Mouse (Mus musculus) midbrain, embryonic 15.5 days (tissue): Measurements from ENCODE around the gene Inpp5e. TPM values are rescaled to one million over a fixed set of nuclear protein-coding genes. Genes with fewer than 3 reads are reported as not detected.
"Not testable (repeated sequence)": the region's sequence is repeated elsewhere in the genome, so short reads cannot be mapped to it uniquely, and the experiment has no call there.

Source experiments
- ATAC-seq: fragments of 200-750 bp; cut with Nextera tagmentation; replicated peaks from 2 replicates; pipeline ENCODE4 v1.8.0; 2017; ENCODE audit warnings: moderate TSS enrichment
- H3K27ac ChIP-seq: fragments of 300-500 bp; sonication (generic); 2 replicates; pipeline ENCODE4 v1.5.1; 2015; ENCODE audit warnings: mild to moderate bottlenecking, inconsistent platforms
- H3K27me3 ChIP-seq: fragments of 300-500 bp; sonication (generic); replicated peaks from 2 replicates; pipeline ENCODE4 v1.6.1; 2015; ENCODE audit warnings: inconsistent platforms
- H3K36me3 ChIP-seq: fragments of 300-500 bp; sonication (generic); replicated peaks from 2 replicates; pipeline ENCODE4 v1.6.1; 2015; ENCODE audit warnings: inconsistent platforms
- H3K4me1 ChIP-seq: fragments of 300-500 bp; sonication (generic); 2 replicates; pipeline ENCODE4 v1.6.1; 2015; ENCODE audit warnings: inconsistent platforms
- H3K4me2 ChIP-seq: fragments of 300-500 bp; sonication (generic); 2 replicates; pipeline ENCODE4 v1.6.1; 2015; ENCODE audit warnings: inconsistent platforms, mild to moderate bottlenecking, moderate library complexity
- H3K4me3 ChIP-seq: fragments of 300-500 bp; sonication (generic); 2 replicates; pipeline ENCODE4 v1.5.1; 2015; ENCODE audit warnings: mild to moderate bottlenecking, inconsistent platforms
- H3K9ac ChIP-seq: fragments of 300-500 bp; sonication (generic); 2 replicates; pipeline ENCODE4 v1.6.1; 2015; ENCODE audit warnings: mild to moderate bottlenecking, inconsistent platforms
- H3K9me3 ChIP-seq: fragments of 300-500 bp; sonication (generic); 2 replicates; pipeline ENCODE4 v1.6.1; 2016; ENCODE audit warnings: inconsistent platforms
- WGBS: fragments of 180-500 bp; shearing (Covaris S2); methylation state at CpG from one replicate; pipeline ENCODE4 v1.1.7; 2015; ENCODE audit warnings: mixed read lengths; 5-methylcytosine and 5-hydroxymethylcytosine counted together
- polyA plus RNA-seq: library from polyadenylated mRNA; unstranded; fragments of >200 nt; fragmentation: Nextera tagmentation; extraction: Ambion mirVana; gene quantifications from 2 replicates; pipeline ENCODE4 v1.2.1, GENCODE M21; 2015

The Inpp5e gene
- polyA plus RNA-seq, 1 experiment from 2014 or later, result 28.6 TPM

DNA sequence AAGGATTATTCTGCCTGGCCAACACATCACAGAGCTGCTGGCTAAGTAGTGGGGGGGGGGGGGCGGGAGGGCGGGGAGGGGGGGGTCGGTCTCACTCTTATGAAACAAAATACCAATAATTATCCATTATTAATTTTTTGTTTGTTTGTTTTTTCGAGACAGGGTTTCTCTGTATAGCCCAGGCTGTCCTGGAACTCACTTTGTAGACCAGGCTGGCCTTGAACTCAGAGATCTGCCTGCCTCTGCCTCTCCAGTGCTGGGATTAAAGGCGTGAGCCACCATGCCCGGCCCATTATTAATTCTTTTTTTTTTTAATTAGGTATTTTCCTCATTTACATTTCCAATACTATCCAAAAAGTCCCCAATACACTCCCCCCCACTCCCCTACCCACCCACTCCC lies 28.1 kb downstream of the Inpp5e start:
- WGBS, result 32% methylated on average over 6 of the region's 6 CpGs
- peak overlapping the region; percentile 99 for H3K4me2 ChIP-seq
- ATAC-seq, result peak; percentile 48
- peak overlapping the region; percentile 84 for H3K9ac ChIP-seq
- peak overlapping the region; percentile 64 for H3K27ac ChIP-seq
- H3K4me1 ChIP-seq, result peaks cover 23% of the 10 kb centered on the region
- peaks cover 56% of the 10 kb centered on the region for H3K36me3 ChIP-seq
- H3K4me3 ChIP-seq, result peak overlapping the region; percentile 87
- H3K9me3 ChIP-seq, H3K27me3 ChIP-seq: not testable (repeated sequence)

DNA sequence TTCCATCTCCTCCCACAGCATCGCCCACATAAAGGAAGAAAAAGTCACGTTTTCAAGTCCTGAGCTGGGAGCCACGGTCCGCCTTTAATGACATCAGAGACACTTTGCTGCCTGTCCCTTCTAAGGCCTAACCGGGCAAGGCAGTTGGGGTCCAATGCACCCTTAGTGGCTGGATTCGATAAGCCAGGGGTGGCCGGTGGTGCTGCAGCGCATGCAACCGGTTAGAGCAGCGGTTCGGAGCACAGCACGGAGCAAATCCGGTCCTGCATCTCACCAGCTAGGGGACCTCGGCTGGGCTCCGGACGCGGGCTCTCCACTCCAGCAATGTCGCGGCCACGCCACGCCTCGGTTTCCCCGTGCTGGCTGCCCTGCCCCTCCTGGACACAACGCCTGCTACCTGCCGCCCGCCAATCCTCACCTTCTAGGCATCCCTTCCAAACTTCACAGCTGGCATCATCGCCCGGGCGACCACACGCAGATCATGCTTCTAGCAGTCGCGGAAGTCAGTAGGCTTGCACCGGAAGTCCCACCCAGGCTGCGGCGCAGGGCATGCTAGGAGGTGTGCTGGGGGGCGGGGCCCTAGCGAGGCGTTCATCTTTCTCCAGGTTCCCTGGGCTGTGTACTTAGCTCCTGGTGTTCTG lies 28.8 kb downstream of the Inpp5e start, which contains the start of gene Snapc4:
Gene Snapc4, minus strand, starts transcription at position 523 of the 641 bp plus-strand sequence.
- H3K4me1 ChIP-seq, result peaks cover 23% of the 10 kb centered on the region
- H3K4me3 ChIP-seq, result peak within 1 kb of the TSS; percentile 87
- peak; percentile 98 for ATAC-seq
- peak within 1 kb of the TSS; percentile 84 for H3K9ac ChIP-seq
- peak within 1 kb of the TSS; percentile 99 for H3K4me2 ChIP-seq
- WGBS, result 0% methylated on average over 38 of the region's 38 CpGs
- H3K27me3 ChIP-seq, result no peaks in the 10 kb centered on the region
- no peaks in the 10 kb centered on the region for H3K9me3 ChIP-seq
- peaks cover 54% of the 10 kb centered on the region for H3K36me3 ChIP-seq
- peak within 1 kb of the TSS; percentile 64 for H3K27ac ChIP-seq

DNA sequence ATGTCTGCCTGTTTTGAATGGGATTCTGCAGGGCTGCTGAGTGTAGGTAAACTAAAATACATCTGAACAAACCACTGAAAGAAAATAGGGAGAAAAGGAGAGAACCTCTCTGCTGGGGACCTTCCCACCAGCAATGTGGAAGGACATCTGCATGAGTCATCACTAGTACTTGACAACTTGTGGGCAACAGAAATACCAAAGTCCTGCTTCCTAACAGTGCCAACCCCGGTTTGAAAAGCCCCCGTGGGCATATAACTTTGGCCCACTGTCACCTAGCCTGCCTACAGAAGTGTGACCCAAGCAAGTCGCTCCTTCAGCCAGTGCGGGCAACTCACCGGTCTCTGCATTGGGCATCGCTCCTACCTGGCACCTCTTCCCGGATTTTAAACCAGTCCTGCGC lies 36.6 kb downstream of the Inpp5e start:
- WGBS, result 96% methylated on average over 8 of the region's 8 CpGs
- no peak for ATAC-seq

DNA sequence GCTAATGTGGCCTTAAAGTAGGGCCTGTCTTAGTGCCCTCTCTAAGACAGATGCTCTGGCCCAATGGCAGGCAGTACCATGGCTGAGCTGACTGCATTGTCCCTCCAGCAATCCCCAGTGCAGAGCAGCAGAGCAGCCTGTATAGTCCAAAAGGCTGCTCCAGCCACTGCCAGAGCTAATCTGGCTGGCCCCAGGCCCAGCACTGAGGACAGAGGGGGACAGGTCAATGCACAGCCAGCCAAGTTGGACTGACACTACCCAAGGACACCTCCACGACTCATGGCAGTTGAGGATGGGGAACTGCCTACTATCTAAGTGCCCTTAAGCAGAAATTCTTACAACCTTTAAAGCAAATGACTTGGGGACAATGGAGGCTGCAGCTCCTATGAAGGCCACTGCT lies 40.4 kb downstream of the Inpp5e start:
- WGBS, result 90% methylated on average over 1 of the region's 1 CpGs

More for the DNA sequence above, 36.6 kb downstream of the Inpp5e start:
- H3K36me3 ChIP-seq, result peaks cover 87% of the 10 kb centered on the region
- no peaks in the 10 kb centered on the region for H3K9me3 ChIP-seq
- H3K27me3 ChIP-seq, result no peaks in the 10 kb centered on the region
- H3K9ac ChIP-seq, result no peak overlapping the region
- H3K4me1 ChIP-seq, result no peaks in the 10 kb centered on the region
- H3K27ac ChIP-seq, result no peak overlapping the region
- H3K4me2 ChIP-seq, result no peak overlapping the region
- no peak overlapping the region for H3K4me3 ChIP-seq

GRCm38 (mm10) chr2:26367911-26368310 lies 41.1 kb downstream of the Inpp5e start:
- 95% methylated on average over 6 of the region's 6 CpGs for WGBS
- ATAC-seq, result no peak
- H3K27me3 ChIP-seq, result no peaks in the 10 kb centered on the region
- H3K4me3 ChIP-seq, result no peak overlapping the region
- peaks cover 72% of the 10 kb centered on the region for H3K36me3 ChIP-seq
- no peak overlapping the region for H3K4me2 ChIP-seq
- H3K4me1 ChIP-seq, result no peaks in the 10 kb centered on the region
- no peak overlapping the region for H3K9ac ChIP-seq
- no peak overlapping the region for H3K27ac ChIP-seq
- H3K9me3 ChIP-seq, result no peaks in the 10 kb centered on the region

More for the DNA sequence above, 40.4 kb downstream of the Inpp5e start:
- Histone ChIP-seq H3K36me3 (peaks cover 79% of the 10 kb centered on the region), H3K9me3 (no peaks in the 10 kb centered on the region), H3K27me3 (no peaks in the 10 kb centered on the region), H3K27ac (no peak overlapping the region), H3K4me3 (no peak overlapping the region), H3K9ac (no peak overlapping the region), H3K4me2 (no peak overlapping the region), H3K4me1 (no peaks in the 10 kb centered on the region)
- no peak for ATAC-seq

GRCm38 (mm10) chr2:26364738-26365465 lies 44.1 kb downstream of the Inpp5e start:
- no peak overlapping the region for H3K4me3 ChIP-seq
- H3K27ac ChIP-seq, result no peak overlapping the region
- peaks cover 43% of the 10 kb centered on the region for H3K36me3 ChIP-seq
- H3K4me2 ChIP-seq, result no peak overlapping the region
- WGBS, result 84% methylated on average over 10 of the region's 10 CpGs
- no peaks in the 10 kb centered on the region for H3K9me3 ChIP-seq
- H3K9ac ChIP-seq, result no peak overlapping the region
- no peaks in the 10 kb centered on the region for H3K4me1 ChIP-seq
- no peak for ATAC-seq
- no peaks in the 10 kb centered on the region for H3K27me3 ChIP-seq

- H3K4me3 ChIP-seq, result no peak overlapping the region
- H3K4me2 ChIP-seq, result no peak overlapping the region
- H3K27ac ChIP-seq, result no peak overlapping the region
- no peaks in the 10 kb centered on the region for H3K4me1 ChIP-seq
- H3K27me3 ChIP-seq, result no peaks in the 10 kb centered on the region
- 88% methylated on average over 5 of the region's 5 CpGs for WGBS
- no peak overlapping the region for H3K9ac ChIP-seq
- H3K36me3 ChIP-seq, result peaks cover 30% of the 10 kb centered on the region
- ATAC-seq, result no peak
- H3K9me3 ChIP-seq, result no peaks in the 10 kb centered on the region
Observed at GRCm38 (mm10) chr2:26363481-26363880, 45.5 kb downstream of the Inpp5e start.

GRCm38 (mm10) chr2:26362991-26363390 lies 46.0 kb downstream of the Inpp5e start:
- Histone ChIP-seq H3K27ac (no peak overlapping the region), H3K27me3 (no peaks in the 10 kb centered on the region), H3K4me3 (no peak overlapping the region), H3K4me2 (no peak overlapping the region), H3K4me1 (no peaks in the 10 kb centered on the region), H3K36me3 (peaks cover 28% of the 10 kb centered on the region; the same call in 1 of the 2 replicates), H3K9me3 (no peaks in the 10 kb centered on the region), H3K9ac (no peak overlapping the region)
- 84% methylated on average over 5 of the region's 5 CpGs for WGBS
- ATAC-seq, result no peak

- no peak within 1 kb of the TSS for H3K9ac ChIP-seq
- ATAC-seq, result no peak
- H3K9me3 ChIP-seq, result no peaks in the 10 kb centered on the region
- 0 out of 2 replicates have a peak, but pooled peaks cover 8% of the 10 kb centered on the region for H3K36me3 ChIP-seq
- no peak within 1 kb of the TSS for H3K27ac ChIP-seq
- no peak within 1 kb of the TSS for H3K4me2 ChIP-seq
- H3K4me3 ChIP-seq, result no peak within 1 kb of the TSS
- 57% methylated on average over 3 of the region's 3 CpGs for WGBS
- no peaks in the 10 kb centered on the region for H3K4me1 ChIP-seq
- no peaks in the 10 kb centered on the region for H3K27me3 ChIP-seq
Observed at GRCm38 (mm10) chr2:26360772-26361171, 48.2 kb downstream of the Inpp5e start, which contains the start of gene Card9. Card9 (minus strand) TSS chr2:26360918.

DNA sequence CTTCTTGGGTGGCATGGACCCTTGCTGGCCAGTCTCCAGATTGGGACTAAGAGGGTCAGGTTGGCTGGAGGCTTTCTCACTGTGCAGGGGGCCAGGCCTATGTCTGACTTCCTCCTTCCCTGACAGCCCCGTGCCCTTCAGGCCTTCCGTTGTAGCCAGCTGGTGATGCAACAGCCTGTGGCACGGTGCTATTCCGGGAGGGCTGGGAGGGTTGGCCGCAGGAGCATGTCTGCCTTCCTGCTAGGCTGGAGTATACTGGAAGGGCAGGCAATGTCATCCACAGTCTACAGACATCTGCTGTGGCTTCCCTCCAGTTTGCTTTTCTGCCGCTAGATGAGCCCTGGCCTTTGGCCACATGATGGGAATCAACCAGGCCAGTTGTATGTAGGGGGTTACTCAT lies 49.0 kb downstream of the Inpp5e start:
- Histone ChIP-seq H3K27ac (no peak overlapping the region), H3K9me3 (no peaks in the 10 kb centered on the region), H3K9ac (no peak overlapping the region), H3K36me3 (0 out of 2 replicates have a peak, but pooled peaks cover 5% of the 10 kb centered on the region), H3K4me1 (no peaks in the 10 kb centered on the region), H3K4me2 (no peak overlapping the region), H3K4me3 (no peak overlapping the region), H3K27me3 (no peaks in the 10 kb centered on the region)
- ATAC-seq, result no peak
- 89% methylated on average over 6 of the region's 6 CpGs for WGBS

DNA sequence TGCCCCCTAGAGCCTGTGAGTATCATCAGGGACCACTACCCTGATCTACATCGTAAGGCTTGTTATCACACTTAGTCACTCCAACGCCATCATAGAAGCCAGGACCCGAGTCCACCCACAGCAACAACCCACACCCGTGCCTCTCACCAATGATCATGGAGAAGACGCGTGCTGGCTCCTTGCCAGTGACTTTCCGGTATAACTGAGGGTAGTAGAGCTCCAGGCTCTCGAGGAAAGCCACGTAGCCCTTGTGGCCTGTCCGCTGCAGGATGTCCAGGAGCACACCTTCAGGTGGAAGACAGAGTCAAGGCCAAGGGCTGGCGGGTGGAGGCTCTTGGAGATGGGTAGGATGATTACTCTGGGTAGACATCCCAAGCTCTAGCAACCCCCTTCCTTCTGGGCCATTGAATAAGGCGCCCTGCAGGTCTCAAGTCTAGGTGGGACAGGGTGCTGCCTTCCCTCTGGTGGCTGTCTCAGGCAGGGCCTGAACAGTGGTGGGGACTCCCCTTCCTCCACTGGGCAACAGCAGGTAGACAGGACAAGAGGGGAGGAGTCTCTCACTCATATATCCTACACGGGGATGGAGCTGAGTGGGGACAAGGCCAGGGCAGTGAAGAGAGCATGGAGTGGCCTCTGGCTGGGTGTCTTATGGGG lies 50.2 kb downstream of the Inpp5e start:
- ATAC-seq, result no peak
- no peaks in the 10 kb centered on the region for H3K27me3 ChIP-seq
- no peaks in the 10 kb centered on the region for H3K9me3 ChIP-seq
- H3K4me1 ChIP-seq, result peaks cover 2% of the 10 kb centered on the region
- H3K9ac ChIP-seq, result no peak overlapping the region
- H3K4me3 ChIP-seq, result no peak overlapping the region
- no peaks in the 10 kb centered on the region for H3K36me3 ChIP-seq
- no peak overlapping the region for H3K4me2 ChIP-seq
- H3K27ac ChIP-seq, result no peak overlapping the region
- WGBS, result 89% methylated on average over 13 of the region's 13 CpGs

GRCm38 (mm10) chr2:26357484-26357883 lies 51.5 kb downstream of the Inpp5e start:
- ATAC-seq, result no peak
- Histone ChIP-seq H3K4me2 (no peak overlapping the region), H3K9ac (no peak overlapping the region), H3K9me3 (no peaks in the 10 kb centered on the region), H3K27ac (no peak overlapping the region), H3K4me1 (peaks cover 15% of the 10 kb centered on the region), H3K36me3 (no peaks in the 10 kb centered on the region), H3K27me3 (no peaks in the 10 kb centered on the region), H3K4me3 (no peak overlapping the region)
- 43% methylated on average over 15 of the region's 15 CpGs for WGBS
